Mouse (Mus musculus) cerebellum, adult (tissue): ENCODE results near the gene Fggy.
A peak's percentile ranks its signal among the peaks of the same experiment; 100 is the strongest.

Experiments
- ATAC-seq: cut with Nextera tagmentation; 2 replicates; pipeline ENCODE4 v1.9.2; 2017; ENCODE audit warnings: mild to moderate bottlenecking, moderate library complexity, mixed read lengths; ENCODE audit not compliant: insufficient number of reproducible peaks, low FRiP score, low TSS enrichment

The Fggy gene

GRCm38 (mm10) chr4:95653913-95654301 is 96.6 kb downstream of the Fggy start:
- no peak for ATAC-seq

- no peak for ATAC-seq
These were observed 101.7 kb downstream of the Fggy start for GRCm38 (mm10) chr4:95659024-95659423.

- no peak for ATAC-seq
These were observed 106.3 kb downstream of the Fggy start for GRCm38 (mm10) chr4:95663596-95663995.

- peak; percentile 15; the same call in 1 of the 2 replicates for ATAC-seq
These were observed 107.0 kb downstream of the Fggy start for GRCm38 (mm10) chr4:95664327-95664726.

- no peak for ATAC-seq
These were observed 109.1 kb downstream of the Fggy start for GRCm38 (mm10) chr4:95666284-95666889.

GRCm38 (mm10) chr4:95666896-95667295 is 109.6 kb downstream of the Fggy start:
- ATAC-seq = no peak

- ATAC-seq = no peak
These were observed 110.3 kb downstream of the Fggy start for GRCm38 (mm10) chr4:95667595-95667994.

- no peak for ATAC-seq
These were observed 111.2 kb downstream of the Fggy start for GRCm38 (mm10) chr4:95668543-95668942.

GRCm38 (mm10) chr4:95669336-95669735 is 112.0 kb downstream of the Fggy start:
- ATAC-seq = no peak

- ATAC-seq = no peak
These were observed 113.3 kb downstream of the Fggy start for GRCm38 (mm10) chr4:95670559-95670958.

- no peak for ATAC-seq
These were observed 114.7 kb downstream of the Fggy start for GRCm38 (mm10) chr4:95672039-95672438.

- no peak for ATAC-seq
These were observed 119.1 kb downstream of the Fggy start for GRCm38 (mm10) chr4:95676390-95676789.

- no peak for ATAC-seq
These were observed 123.6 kb downstream of the Fggy start for GRCm38 (mm10) chr4:95680756-95681449.

GRCm38 (mm10) chr4:95684522-95685080 is 127.3 kb downstream of the Fggy start:
- no peak for ATAC-seq

- no peak for ATAC-seq
These were observed 129.5 kb downstream of the Fggy start for GRCm38 (mm10) chr4:95686775-95687174.

- no peak for ATAC-seq
These were observed 130.0 kb downstream of the Fggy start for GRCm38 (mm10) chr4:95687350-95687749.

- ATAC-seq = no peak
These were observed 130.9 kb downstream of the Fggy start for GRCm38 (mm10) chr4:95688159-95688558.

- ATAC-seq = no peak
These were observed 143.1 kb downstream of the Fggy start for GRCm38 (mm10) chr4:95700366-95700765.

GRCm38 (mm10) chr4:95707941-95708897 is 150.9 kb downstream of the Fggy start:
- ATAC-seq = no peak

- ATAC-seq = no peak
These were observed 152.4 kb downstream of the Fggy start for GRCm38 (mm10) chr4:95709750-95710149.

- no peak for ATAC-seq
These were observed 155.5 kb downstream of the Fggy start for GRCm38 (mm10) chr4:95712802-95713201.
